Mouse (Mus musculus) olfactory bulb, adult 2 months (tissue): ENCODE results near the gene Rcan1.

Source experiments
- CTCF ChIP-seq: fragments of 200-500 bp; IDR thresholded peaks from 2 replicates; pipeline ENCODE4 v1.5.1; 2012; ENCODE audit warnings: low read depth, mild to moderate bottlenecking, low read length, moderate library complexity; ENCODE audit not compliant: insufficient read depth
- POLR2A ChIP-seq: fragments of 200-500 bp; IDR thresholded peaks from 2 replicates; pipeline ENCODE4 v1.6.1; 2012; ENCODE audit warnings: mild to moderate bottlenecking, low read depth, low read length, moderate library complexity; ENCODE audit not compliant: insufficient read depth

DNA sequence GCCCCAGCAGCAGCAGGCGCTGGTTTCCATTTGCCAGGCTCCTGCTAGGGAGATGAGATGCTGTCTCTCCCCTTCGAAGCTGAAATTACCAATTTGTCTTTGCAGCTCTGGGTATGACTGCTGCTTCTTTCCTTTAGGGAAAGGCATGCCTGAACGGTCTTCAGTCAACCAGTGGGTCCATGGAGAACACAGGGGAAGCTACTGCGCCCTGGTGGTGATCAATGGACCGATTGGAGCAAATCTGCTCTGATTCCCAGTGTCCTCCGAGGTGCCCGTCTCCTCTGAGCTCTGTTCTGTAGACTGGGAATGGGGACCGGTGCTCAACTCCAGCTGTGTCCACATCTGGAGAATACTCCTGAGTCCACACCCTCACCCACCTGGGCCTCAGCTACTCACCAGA, 15.2 kb downstream of the Rcan1 start:
- TF ChIP-seq POLR2A: no peak
- TF ChIP-seq CTCF: no peak
